Mouse (Mus musculus): ENCODE measurements at regions not wholly inside any gene's neighbourhood (a gene's known extent, or its start where the extent isn't known, plus 50 kb on each side); places are given as distances from the start of the nearest gene placed in this dataset.

DNA sequence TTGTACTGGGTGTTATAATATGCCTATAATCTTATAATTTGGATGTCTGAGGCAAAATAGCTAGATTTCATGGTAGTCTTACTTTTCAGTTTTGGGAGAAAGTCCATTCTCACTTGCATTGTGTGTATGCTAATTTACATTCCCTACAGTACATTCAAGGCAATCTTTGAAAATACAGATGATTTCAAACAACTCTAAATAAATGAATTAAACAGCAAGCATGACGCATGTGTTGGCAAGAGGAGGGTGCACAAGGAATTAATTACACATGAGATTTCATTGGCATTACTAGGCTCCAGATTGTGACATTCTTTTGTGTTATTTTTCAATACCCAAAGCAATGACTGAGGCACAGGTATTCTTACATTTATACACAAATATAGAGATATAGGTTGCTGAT is 495.2 kb upstream of the Cypt12 start:
- intact Hi-C loops (cut with DNase I), result no loop called here
- no peak for DNase-seq (ENCODE audit: low spot score in 2 of 2)

DNA sequence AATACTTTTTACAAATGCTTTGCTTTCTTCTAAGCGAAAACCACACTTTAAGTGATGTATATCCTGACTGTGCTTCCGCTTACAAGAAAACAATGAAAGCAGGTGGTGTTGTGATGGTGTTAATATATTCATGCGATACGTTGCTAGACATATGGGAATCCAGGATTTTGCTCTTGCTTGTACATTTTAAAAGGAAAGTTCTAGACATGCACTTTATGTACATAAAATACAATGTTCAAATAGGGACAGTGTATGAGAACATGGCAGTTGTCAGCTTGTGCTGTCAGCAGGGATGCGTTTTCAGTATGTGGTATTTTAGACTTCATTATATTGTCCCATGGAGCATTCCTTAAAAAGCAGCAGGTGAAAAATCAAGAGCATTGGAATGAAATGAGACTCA is 487.7 kb upstream of the Cypt12 start:
- DNase-seq (ENCODE audit: low spot score in 2 of 2), result no peak
- intact Hi-C loops (cut with DNase I), result no loop called here

DNA sequence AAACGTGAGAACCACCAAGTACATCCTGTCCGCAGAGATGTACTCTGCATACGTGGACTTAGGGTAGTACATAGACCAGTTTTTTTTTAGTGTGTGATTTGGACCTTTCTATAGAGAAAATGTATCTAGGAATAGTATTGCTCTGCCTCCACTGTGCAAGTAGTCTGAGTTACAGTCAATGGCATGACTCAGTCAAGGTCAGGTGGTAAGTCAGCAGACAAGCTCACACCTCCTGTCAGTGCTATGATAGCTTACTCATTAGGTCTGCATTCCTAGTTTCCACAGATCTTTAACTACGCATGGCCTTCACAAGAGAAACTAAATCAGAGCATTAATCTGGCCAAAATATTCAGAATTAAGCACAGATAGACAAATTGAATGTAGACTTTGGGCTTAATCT is 486.8 kb upstream of the Cypt12 start:
- intact Hi-C loops (cut with DNase I), result no loop called here
- no peak for DNase-seq (ENCODE audit: low spot score in 2 of 2)

DNA sequence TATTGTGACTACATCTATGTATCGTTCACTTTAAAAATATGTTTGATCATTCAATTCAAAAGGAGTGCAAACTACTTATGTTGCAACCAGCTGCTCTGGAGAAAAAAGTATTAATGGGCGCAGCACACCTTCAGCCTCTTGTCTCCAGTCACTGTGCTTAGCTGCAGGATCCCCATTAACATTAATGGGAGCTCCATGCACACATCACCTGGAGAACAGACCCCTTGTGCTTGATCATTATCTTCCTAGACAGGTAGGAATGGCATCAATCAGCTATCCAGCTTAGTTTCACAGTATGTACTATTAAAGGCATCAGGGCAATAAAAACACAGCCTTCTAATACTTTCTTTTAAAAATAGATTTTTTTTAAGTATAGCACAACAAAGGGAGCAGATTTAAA is 474.4 kb upstream of the Cypt12 start:
- intact Hi-C loops (cut with DNase I), result no loop called here
- DNase-seq (ENCODE audit: low spot score in 2 of 2), result no peak

DNA sequence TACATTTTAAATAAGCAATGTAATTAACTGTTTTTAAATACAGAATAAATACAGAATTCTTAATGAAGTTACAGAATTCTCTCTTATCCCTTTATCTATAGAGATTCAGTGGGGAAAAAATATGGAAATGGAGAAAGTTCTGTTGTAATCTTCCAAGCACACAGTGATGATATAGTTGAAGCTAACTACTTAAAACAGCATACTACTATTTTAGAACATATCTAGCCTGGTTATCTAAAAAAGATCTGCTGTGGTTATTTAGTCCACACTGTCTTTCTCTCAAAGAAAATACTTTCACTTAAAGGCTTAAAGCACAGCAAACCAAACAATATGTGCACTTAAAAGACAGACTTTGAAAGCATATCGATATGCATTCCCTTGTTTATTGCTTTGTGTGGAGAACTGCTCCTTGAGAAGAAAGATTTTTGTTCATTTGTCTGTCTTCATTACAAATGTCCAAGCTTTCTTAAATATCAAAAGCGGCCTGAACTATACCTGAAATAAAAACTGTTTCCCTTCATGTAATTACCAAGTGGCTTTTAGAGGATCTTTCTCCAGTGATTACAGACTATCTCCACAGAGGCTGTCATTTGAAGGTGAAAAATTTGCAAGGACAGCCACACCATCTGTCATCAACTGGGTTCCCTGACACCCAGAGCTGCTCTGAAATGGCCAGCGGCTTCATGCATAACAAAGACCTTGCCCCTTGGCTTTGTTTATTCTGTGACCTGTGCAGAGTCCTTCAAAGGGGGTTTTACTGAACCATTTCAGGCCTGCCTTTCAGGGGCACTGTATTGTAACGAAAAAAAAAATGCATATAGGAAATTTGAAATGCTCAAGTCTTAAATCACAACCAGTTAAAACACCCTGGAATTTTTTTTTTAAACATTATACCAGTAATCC is 458.7 kb upstream of the Cypt12 start:
- intact Hi-C loops (cut with DNase I), result no loop called here
- no peak for DNase-seq (ENCODE audit: low spot score in 2 of 2)

DNA sequence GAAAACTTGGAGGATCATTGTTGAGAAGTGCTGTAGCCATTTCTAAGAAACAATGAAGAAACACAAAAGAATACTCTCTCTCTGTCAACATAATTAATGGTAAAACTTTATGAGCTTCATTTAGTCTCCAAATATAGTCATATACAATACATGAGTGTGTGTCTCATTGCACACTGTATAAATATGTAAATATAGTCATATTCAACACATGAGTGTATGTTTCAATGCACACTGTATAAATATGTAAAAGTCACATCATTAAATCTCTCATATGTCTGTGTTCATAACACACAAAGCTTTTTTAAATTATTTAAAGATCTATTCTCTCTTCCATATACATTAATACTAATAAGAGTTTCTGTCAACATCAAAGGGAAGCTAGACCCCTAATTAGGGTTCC is 457.6 kb upstream of the Cypt12 start:
- DNase-seq (ENCODE audit: low spot score in 2 of 2), result no peak
- intact Hi-C loops (cut with DNase I), result no loop called here

DNA sequence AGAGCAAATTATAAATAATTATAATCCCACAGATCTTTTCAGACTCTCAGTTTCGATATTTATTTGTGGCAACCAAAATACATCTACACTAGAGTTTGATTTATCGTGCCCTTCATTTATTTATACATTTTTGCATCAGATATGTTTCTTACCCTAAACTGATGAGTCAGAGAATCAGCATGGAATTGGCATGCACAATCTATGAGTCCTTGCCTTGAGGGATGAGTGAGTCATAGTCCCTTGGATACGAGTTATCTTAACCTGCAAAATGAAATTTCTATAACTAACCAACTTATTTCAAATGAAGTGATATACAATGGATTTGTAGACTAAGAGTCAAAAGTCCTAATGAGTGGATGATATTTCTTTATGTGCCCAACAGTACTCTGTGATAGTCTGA is 449.9 kb upstream of the Cypt12 start:
- intact Hi-C loops (cut with DNase I), result no loop called here
- DNase-seq (ENCODE audit: low spot score in 2 of 2), result no peak

DNA sequence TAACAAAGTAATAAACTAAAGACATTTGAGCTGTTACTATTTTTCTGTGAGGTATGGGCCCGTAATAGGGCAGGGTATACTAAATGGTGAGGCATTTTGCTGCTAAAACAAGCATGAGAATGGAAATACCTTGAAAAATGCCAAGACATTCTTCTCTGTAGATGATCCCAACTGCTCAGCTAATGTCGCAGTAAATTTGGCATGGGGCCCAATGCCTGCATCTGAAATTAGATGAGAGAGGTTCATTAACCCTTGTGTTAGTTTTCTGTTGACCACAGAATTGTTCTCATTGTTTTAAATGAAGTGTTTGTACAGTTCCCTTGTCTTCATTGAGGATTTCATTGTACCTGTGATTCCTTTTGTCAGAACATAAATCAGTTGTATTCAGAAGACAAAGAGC is 446.7 kb upstream of the Cypt12 start:
- intact Hi-C loops (cut with DNase I), result no loop called here

DNA sequence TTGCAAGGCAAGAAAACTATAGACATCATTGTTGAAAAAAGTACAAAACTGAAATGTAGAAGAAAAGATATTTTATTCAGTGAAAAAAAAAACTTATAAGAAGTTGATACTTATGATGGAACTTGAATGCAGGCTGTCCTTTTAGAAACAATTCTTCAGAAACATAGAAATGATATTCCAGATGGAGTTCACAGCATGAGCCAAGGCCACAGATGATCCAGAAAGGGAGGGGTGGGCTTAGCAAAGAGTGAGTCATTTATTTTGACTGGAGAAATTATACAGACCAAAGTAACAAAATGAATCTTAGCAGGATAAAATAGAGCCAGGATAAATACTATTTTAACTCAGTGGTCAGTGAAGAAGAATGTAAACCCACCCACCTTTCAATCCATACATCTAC is 406.9 kb upstream of the Cypt12 start:
- no peak for DNase-seq (ENCODE audit: low spot score in 2 of 2)
- intact Hi-C loops (cut with DNase I), result no loop called here

More for the DNA sequence above, 446.7 kb upstream of the Cypt12 start:
- no peak for DNase-seq (ENCODE audit: low spot score in 2 of 2)

DNA sequence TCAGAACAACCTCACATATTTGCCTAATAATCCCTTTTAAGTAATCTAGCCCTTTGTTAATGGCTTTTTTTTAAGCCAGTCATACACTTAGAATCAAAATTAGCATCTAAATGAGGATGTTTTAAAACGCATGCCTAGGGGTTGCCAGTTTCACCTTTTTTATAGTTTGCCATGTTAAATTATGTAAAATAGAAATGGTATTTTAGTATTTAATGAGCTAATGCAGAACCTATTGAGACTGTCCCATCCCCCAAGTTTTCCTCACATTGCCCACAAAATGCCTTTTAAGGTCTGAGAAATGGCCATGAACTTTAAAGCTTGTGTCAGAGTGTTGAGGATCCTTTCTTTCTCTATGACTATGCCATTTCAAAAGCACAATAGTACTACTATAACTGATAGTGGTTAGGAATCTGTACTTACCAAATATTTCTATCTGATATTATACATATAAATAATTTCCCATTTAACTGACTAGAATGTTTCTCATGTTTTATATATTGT is 400.6 kb upstream of the Cypt12 start:
- intact Hi-C loops (cut with DNase I), result no loop called here
- DNase-seq (ENCODE audit: low spot score in 2 of 2), result no peak

DNA sequence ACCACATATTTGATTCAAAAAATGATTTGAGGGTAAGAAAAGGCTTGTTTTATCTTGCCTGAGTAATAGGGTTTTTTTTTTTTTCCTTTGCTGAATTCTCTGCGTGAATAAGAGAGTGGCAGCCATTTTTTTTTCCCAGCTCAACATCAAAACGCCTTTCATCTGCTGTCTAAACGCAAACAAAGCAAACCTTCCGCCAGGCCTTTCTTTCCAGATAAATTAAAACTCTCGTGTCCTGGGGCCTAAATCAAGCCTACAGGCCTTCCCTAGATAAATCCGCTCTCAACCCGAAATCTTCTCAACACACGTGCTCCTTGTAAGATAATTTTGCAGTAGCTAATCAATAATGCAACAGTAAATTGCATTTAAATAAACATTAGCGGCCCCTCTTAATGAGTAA is 365.7 kb upstream of the Cypt12 start:
- intact Hi-C loops (cut with DNase I), result no loop called here
- DNase-seq (ENCODE audit: low spot score in 2 of 2), result no peak

DNA sequence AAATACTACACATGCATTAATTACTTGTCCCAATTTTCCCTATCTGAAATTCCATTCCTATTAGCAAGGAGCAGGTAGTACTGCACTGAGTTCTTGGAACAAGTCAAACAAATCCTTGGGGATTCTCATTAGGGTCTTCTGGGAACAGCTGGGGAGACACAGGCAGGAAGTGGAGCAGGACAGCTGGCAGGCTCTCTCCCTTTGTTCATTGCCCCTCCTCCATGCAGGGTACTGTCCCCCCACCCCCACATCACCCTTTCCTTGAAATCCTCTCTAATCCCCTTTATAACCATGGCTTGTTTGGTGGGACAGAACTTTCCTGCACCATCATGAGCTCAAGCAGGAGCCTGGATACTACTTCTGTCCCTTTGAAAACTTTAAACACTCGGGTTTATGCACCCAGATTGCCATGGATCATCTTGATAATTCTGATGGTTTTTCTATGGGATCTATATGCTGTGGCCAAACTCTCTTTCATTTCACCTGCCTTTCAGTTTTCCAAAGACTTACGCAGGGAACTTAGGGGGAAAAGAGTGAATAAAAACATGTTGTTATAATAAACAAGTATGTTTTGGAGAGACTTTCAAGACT is 358.2 kb upstream of the Cypt12 start:
- no peak for DNase-seq (ENCODE audit: low spot score in 2 of 2)
- intact Hi-C loops (cut with DNase I), result no loop called here

DNA sequence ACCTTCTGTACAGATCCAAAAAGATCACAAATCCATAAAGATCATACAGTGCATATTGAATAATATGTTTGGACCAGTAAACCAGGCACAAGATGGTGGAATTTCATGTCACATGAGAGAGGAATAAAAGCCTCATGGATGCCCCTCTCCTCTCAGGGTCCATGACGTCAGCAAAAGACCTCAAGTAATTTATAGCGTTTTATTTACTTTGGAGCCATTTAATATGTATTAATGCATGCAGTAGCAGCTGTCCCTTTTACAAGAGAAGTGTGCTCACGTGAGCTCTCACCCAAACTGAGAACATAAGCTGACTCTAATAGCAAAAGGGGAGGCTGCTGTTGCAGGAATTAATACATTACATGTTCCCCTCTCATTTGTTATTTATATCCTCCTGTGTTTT is 355.7 kb upstream of the Cypt12 start:
- intact Hi-C loops (cut with DNase I), result no loop called here
- no peak for DNase-seq (ENCODE audit: low spot score in 2 of 2)

DNA sequence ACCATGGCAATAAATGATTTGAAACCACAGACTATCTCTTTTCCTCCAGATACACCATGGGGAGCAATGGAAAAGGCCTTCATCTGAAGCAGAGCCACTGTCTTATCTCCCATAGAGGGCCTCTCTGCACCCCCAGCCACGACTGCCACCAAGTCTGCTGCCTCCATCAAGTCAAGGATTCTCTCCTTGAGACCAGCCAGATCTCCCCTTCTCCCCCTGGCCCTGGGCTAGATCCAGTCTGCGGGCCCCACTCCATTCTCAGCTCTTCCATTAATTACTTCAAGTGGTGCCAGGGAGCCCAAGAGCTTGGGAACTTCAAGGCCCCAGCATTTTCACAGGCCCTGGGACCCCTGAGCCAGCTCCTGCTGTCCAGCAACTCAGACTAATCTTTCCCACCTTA is 351.8 kb upstream of the Cypt12 start:
- intact Hi-C loops (cut with DNase I), result no loop called here
- DNase-seq (ENCODE audit: low spot score in 2 of 2), result no peak

DNA sequence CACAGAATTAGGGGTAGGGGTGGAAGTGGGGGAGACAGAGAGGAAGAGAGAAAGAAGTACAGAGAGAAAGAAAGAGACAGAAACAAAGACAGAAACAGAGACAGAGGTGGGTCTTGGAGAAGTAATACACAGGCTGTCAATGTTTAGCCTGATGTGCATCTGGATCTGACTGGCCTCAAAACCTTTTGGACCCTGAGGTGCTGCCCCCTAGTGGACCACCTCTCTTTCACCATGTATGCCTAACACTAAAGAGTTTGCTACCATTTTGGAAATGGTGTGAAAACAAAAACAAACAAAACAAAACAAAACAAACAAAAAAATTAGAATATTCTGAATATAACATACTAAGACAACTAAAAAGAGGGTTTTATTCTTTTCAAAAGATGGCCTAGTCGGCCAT is 334.7 kb upstream of the Cypt12 start:
- no peak for DNase-seq (ENCODE audit: low spot score in 2 of 2)
- intact Hi-C loops (cut with DNase I), result no loop called here

DNA sequence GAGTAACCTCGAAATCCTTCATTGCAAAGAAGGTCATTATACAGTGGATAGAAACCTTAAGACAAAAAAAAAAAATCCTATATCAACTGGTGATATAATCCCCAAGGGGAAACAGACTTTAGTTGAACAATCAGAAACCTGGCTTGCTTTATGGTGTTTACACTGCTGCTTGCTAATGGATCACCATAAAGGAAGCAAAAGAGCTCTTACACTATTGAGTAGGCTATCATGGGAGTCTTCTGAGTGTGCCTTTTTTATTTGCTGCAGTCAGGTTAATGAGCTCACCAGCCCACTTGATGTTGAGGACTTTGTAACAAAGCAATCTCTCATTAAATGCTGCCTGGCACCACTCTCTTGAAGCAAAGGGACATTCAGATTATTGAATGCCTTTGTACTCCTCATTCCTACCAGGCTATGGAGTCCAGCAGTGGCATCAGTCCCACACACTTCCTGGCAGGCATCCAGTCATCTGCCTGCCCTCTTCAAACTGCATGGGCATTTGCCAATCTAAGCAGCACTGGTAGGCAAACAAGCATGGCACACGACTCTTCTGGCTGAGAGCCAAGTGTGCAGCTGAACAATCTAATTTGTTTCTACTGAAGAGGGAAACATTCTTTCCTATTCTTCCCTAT is 331.7 kb upstream of the Cypt12 start:
- intact Hi-C loops (cut with DNase I), result loop anchor here (5.0 kb wide), 1 partner anchor 171 kb away; no protein-coding TSS in a partner anchor
- peak; percentile 14 to 35 for DNase-seq (ENCODE audit: low spot score in 2 of 2)

DNA sequence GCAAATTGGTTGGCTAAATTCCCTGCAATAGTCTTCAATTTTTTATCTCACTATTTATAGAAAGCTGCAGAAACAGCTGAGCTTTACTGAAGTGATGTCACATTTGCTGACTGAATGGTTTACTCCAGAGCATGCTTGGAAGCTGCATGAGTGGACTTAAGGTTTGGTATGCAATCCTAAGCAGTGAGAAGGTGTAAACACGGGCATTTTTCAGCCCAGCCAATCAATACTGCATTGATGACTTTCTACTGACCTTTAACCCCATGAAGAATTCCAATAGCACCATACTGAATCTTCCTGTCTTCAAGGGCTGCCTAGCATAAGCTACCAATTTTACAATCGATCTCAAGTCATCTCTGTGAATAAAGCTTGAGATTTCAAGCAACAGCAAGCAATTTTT is 328.7 kb upstream of the Cypt12 start:
- intact Hi-C loops (cut with DNase I), result loop anchor here (5.0 kb wide), 1 partner anchor 168 kb away; no protein-coding TSS in a partner anchor
- DNase-seq (ENCODE audit: low spot score in 2 of 2), result no peak

DNA sequence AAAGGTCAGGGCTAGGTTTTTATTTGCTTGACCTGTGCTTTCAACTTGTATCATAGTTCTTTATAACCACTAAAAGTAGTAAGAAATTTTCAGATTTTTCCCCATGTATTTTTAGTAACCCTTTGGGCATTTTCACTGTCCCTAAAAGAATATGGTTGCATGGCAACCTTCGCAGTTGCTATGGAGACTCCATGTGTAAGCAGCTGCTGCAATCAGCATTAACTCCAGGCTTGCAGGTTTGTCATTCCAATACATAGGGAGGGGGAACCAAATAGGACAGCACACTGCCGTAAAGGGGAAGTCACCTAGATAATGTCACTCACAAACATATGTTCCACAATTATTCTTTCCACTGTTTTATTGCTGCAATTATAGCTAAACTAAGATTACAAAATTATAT is 328.3 kb upstream of the Cypt12 start:
- peak; percentile 50 to 60 for DNase-seq (ENCODE audit: low spot score in 2 of 2)
- intact Hi-C loops (cut with DNase I), result loop anchor here (5.0 to 10.0 kb wide), 2 partner anchors 167 to 805 kb away; no protein-coding TSS in a partner anchor

DNA sequence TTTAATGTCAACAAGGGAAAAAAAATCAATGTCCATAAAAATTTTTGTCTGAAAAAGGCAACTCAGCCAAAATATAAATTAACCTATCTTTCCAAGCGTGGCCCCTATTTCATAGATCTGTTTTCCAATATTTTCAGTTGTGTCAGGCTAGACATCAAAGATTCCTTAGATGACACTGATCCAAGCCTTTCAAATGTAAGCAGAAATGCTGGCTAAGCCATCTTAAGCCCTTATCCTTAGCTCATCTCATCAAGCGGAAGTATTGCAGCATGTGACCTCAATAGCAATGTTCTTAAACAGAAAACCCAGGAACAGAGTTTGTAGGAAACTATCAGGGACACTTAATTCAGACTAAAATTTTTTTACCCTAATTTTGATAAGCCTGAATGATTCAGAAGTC is 327.8 kb upstream of the Cypt12 start:
- intact Hi-C loops (cut with DNase I), result loop anchor here (10.0 kb wide), 1 partner anchor 806 kb away; no protein-coding TSS in a partner anchor
- no peak for DNase-seq (ENCODE audit: low spot score in 2 of 2)

DNA sequence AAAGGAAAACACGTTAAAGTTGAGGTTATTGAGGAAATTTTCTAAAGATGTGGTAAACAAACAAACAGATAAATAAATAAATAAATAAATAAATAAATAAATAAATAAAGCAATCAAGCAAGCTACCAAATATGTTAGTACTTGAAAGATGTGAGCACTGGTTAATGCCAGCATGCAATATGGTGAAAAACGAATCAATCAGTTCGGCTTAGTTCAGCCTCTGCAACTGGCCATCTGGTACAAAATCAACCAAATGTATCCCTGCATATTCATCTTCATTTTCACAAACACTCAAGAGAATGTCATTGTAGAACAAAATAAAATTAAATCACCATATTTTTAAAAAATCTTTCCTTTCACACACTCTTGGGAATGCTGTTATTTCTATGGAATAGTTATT is 315.7 kb upstream of the Cypt12 start:
- no peak for DNase-seq (ENCODE audit: low spot score in 2 of 2)
- intact Hi-C loops (cut with DNase I), result no loop called here

DNA sequence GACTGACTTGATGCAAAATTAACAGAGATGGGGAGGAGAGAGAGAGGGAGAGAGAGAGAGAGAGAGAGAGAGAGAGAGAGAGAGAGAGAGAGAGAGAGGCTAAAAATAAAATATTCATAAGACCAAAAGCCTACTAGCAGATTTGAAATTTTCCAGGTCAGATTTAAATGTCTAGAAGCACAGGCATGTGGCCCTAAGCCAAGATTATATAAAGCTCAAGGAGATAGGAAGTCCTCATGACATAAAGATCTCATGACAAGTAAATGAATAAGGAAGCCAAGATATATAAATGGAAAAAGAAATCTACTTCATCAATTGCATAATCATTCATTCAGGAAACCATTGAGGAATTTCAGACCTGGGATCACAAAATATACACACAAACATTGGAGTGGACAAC is 311.9 kb upstream of the Cypt12 start:
- intact Hi-C loops (cut with DNase I), result no loop called here
- no peak for DNase-seq (ENCODE audit: low spot score in 2 of 2)
